Comparison of ENCODE assay signal across 33 mouse cellular contexts in genomic region chr9:75520940-75521339, GRCm38 (mm10).
"Had no signal": no experiment of that assay in that cellular context is flagged by ENCODE, and none has a peak within 500 bp of the region (broad histone marks: within the 10 kb centered on the region; RNA-seq: fewer than 3 reads in every experiment).

No protein-coding gene starts in this region.

- DNase-seq: heart, postnatal 10 days; heart, postnatal 14 days; heart, postnatal 36 days; heart, postnatal 4 days; kidney, adult 11 months; kidney, adult 18-20 months; kidney, adult 2 months; kidney, adult 8-10 months; kidney, adult 9 months; kidney, postnatal 10 days; kidney, postnatal 14 days; kidney, postnatal 25 days; kidney, postnatal 36 days; kidney, postnatal 4 days; layer of hippocampus, adult 9-11 months; layer of hippocampus, postnatal 36 days had no signal

- H3K27me3 ChIP-seq: heart, embryonic 12.5 days; heart, embryonic 13.5 days; heart, embryonic 15.5 days; hindbrain, embryonic 12.5 days; hindbrain, embryonic 13.5 days; hindbrain, embryonic 15.5 days; intestine, embryonic 15.5 days; kidney, embryonic 15.5 days had no signal

- H3K4me1 ChIP-seq: heart, embryonic 12.5 days; heart, embryonic 15.5 days; hindbrain, embryonic 12.5 days; hindbrain, embryonic 13.5 days; hindbrain, embryonic 15.5 days; intestine, embryonic 15.5 days; kidney, embryonic 15.5 days had no signal

- ATAC-seq: hindbrain, embryonic 16.5 days; hindbrain, postnatal 0 days; inflammation-experienced regulatory T-cells, adult 6 months; intestine, embryonic 15.5 days; intestine, embryonic 16.5 days; intestine, postnatal 0 days had no signal

- H3K27ac ChIP-seq: heart, embryonic 13.5 days; heart, embryonic 15.5 days; hindbrain, embryonic 10.5 days; hindbrain, embryonic 12.5 days; hindbrain, embryonic 13.5 days; hindbrain, embryonic 14.5 days; hindbrain, embryonic 15.5 days; hindbrain, postnatal 0 days; intestine, embryonic 15.5 days; kidney, embryonic 15.5 days; kidney, postnatal 0 days; left cerebral cortex, adult 2 months had no signal

- H3K4me3 ChIP-seq: heart, embryonic 12.5 days; heart, embryonic 13.5 days; heart, embryonic 15.5 days; hindbrain, embryonic 10.5 days; hindbrain, embryonic 12.5 days; hindbrain, embryonic 13.5 days; hindbrain, embryonic 15.5 days; intestine, embryonic 15.5 days; kidney, embryonic 15.5 days; left cerebral cortex, adult 2 months had no signal

- H3K36me3 ChIP-seq: hindbrain, embryonic 12.5 days had no signal

- H3K9ac ChIP-seq: heart, embryonic 12.5 days; heart, embryonic 13.5 days; heart, embryonic 15.5 days; hindbrain, embryonic 12.5 days; hindbrain, embryonic 13.5 days; hindbrain, embryonic 14.5 days; hindbrain, embryonic 15.5 days; intestine, embryonic 15.5 days; kidney, embryonic 15.5 days had no signal

- H3K9me3 ChIP-seq: heart, embryonic 12.5 days; heart, embryonic 13.5 days; heart, embryonic 15.5 days; hindbrain, embryonic 10.5 days; hindbrain, embryonic 12.5 days; hindbrain, embryonic 13.5 days; hindbrain, embryonic 15.5 days; intestine, embryonic 15.5 days; kidney, embryonic 15.5 days had no signal

- H3K4me2 ChIP-seq: heart, embryonic 12.5 days; heart, embryonic 13.5 days; heart, embryonic 15.5 days; hindbrain, embryonic 12.5 days; hindbrain, embryonic 13.5 days; hindbrain, embryonic 14.5 days; hindbrain, embryonic 15.5 days; intestine, embryonic 15.5 days; kidney, embryonic 15.5 days had no signal
